Mouse (Mus musculus): ENCODE data around the gene Tmem176b. TPM values are rescaled to one million over a fixed set of nuclear protein-coding genes. Genes with fewer than 3 reads are reported as not detected.

The Tmem176b gene
- total and polyA plus RNA-seq, 2 experiments = 92.9 to 394 TPM

DNA sequence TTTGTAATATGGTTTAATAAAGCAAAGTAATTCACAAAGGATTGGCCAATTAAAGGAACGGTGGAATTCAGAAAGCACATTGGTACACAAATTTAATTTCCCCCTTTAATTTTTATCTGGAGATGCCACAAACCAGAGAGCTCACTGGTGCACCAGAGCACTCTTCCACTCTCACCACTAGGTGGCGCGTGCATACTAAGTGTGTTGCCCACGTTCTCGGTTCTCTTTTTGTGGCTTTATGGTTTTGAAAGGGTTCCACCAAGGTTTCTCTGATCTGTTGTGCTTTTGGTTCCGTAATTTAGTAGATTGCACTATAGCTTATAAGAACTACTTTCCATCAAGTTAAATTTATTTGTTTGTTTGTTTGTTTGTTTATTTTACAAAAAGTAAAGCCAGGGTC, 23.5 kb downstream of the Tmem176b start:
- DNase-seq (ENCODE audit: extremely low read depth, low read depth, low spot score) = peak; percentile 66
- Histone ChIP-seq H3K27me3 (ENCODE audit: control insufficient read depth, insufficient read depth, low read length) (no peaks in the 10 kb centered on the region), H3K27ac (replicated peaks; ENCODE audit: insufficient read depth, low read depth, low read length) (no peak overlapping the region), H3K9ac (ENCODE audit: low read depth, low read length) (no peak overlapping the region), H3K4me3 (ENCODE audit: insufficient read depth, low read depth, low read length) (no peak overlapping the region; the same call in 1 of the 2 replicates), H3K79me2 (ENCODE audit: control insufficient read depth, insufficient read depth, low read length) (no peaks in the 10 kb centered on the region), H3K4me1 (ENCODE audit: control insufficient read depth, insufficient read depth, low read length) (no peaks in the 10 kb centered on the region; the same call in 1 of the 2 replicates), H3K36me3 (ENCODE audit: control insufficient read depth, insufficient read depth, low read length) (no peaks in the 10 kb centered on the region)
- 1% methylated on average over 6 of the region's 6 CpGs for WGBS
- TF ChIP-seq CTCF (IDR thresholded peaks at IDR 0.05; ENCODE audit: low read depth, low read length) (peak; percentile 85), POLR2A (IDR thresholded peaks at IDR 0.05; ENCODE audit: extremely low read depth, insufficient read depth, low read length) (no peak)

DNA sequence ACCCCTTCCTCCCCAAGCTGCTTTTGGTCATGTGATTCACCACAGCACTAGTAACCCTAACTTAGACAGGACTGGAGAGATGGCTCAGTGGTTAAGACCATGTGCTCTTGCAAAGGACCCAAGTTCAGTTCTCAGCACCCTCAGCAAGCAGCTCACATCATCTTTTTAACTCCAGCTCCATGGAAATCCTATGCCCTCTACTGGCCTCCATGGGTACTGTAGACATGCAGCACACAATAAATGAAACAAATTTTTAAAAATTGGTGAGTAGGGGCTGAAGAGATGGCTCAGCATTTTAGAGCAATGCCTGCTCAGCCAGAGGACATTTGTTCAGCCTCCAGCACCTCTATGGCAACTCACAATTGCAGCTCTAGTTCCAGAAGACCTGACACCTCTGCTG, 26.3 kb downstream of the Tmem176b start:
- Histone ChIP-seq H3K27me3 (ENCODE audit: control insufficient read depth, insufficient read depth, low read length) (no peaks in the 10 kb centered on the region), H3K79me2 (ENCODE audit: control insufficient read depth, insufficient read depth, low read length) (no peaks in the 10 kb centered on the region), H3K4me3 (ENCODE audit: insufficient read depth, low read depth, low read length) (no peak overlapping the region), H3K4me1 (ENCODE audit: control insufficient read depth, insufficient read depth, low read length) (no peaks in the 10 kb centered on the region), H3K36me3 (ENCODE audit: control insufficient read depth, insufficient read depth, low read length) (no peaks in the 10 kb centered on the region), H3K9ac (ENCODE audit: low read depth, low read length) (no peak overlapping the region), H3K27ac (replicated peaks; ENCODE audit: insufficient read depth, low read depth, low read length) (no peak overlapping the region)
- no peak for TF ChIP-seq POLR2A (IDR thresholded peaks at IDR 0.05; ENCODE audit: extremely low read depth, insufficient read depth, low read length)
- no peak for TF ChIP-seq CTCF (IDR thresholded peaks at IDR 0.05; ENCODE audit: low read depth, low read length)
- DNase-seq (ENCODE audit: extremely low read depth, low read depth, low spot score) = no peak

DNA sequence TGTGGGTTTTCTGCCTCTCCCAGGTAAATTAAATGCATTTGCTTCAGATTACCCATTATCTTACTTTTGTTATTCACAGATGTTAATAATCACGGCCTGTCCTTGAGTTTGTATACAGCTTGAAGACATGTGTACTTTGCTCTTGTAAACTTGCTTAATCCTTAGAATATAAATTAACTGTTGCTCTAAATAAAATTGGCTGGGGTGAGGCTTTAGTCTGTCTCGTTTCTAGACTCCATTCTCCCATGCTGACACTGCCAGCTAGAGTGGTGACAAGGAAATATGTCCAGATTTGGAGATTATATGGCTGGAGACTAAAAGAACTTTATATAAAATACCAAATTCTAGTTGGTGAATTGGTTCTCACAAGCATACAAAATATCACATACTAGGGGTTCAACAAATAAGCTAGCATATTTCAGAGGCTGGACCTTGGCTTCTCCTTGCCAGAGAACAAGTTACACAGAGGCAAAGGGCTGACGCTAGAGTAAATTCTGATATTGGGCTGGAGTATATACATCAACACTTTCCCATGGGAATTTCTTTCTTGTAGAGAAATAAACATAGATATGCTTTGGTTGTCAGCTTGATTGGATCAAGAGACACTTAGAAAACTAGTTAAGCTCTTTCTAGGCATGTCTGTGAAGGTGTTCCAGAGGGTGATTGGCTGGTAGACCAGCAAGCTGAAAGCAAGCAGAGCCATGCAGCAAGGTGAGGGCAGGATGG, 31.6 kb downstream of the Tmem176b start:
- no peak for DNase-seq (ENCODE audit: extremely low read depth, low read depth, low spot score)
- Histone ChIP-seq H3K27me3 (ENCODE audit: control insufficient read depth, insufficient read depth, low read length) (no peaks in the 10 kb centered on the region), H3K4me1 (ENCODE audit: control insufficient read depth, insufficient read depth, low read length) (peaks cover 8% of the 10 kb centered on the region), H3K79me2 (ENCODE audit: control insufficient read depth, insufficient read depth, low read length) (no peaks in the 10 kb centered on the region), H3K9ac (ENCODE audit: low read depth, low read length) (no peak overlapping the region), H3K27ac (replicated peaks; ENCODE audit: insufficient read depth, low read depth, low read length) (no peak overlapping the region), H3K4me3 (ENCODE audit: insufficient read depth, low read depth, low read length) (no peak overlapping the region), H3K36me3 (ENCODE audit: control insufficient read depth, insufficient read depth, low read length) (no peaks in the 10 kb centered on the region)
- TF ChIP-seq POLR2A (IDR thresholded peaks at IDR 0.05; ENCODE audit: extremely low read depth, insufficient read depth, low read length) = no peak
- TF ChIP-seq CTCF (IDR thresholded peaks at IDR 0.05; ENCODE audit: low read depth, low read length) = no peak
- WGBS = 70% methylated on average over 3 of the region's 3 CpGs

DNA sequence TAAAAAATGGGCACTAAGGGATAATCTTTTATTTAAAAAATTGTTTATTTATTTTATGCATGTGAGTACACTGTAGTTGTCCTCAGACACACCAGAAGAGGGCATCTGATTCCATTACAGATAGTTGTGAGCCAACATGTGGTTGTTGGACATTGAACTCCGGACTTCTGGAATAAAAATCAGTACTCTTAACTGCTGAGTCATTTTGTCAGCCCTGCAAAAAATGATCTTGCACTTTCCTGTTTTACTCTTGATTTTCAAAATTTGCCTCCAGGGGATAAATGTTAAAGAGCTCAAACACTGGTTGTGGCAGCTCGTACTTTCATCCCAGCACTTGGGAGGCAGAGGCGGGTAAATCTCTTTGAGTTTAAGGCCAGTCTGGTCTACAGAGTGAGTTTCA, 34.5 kb downstream of the Tmem176b start:
- H3K4me1 ChIP-seq (ENCODE audit: control insufficient read depth, insufficient read depth, low read length) = peaks cover 8% of the 10 kb centered on the region
- H3K36me3 ChIP-seq (ENCODE audit: control insufficient read depth, insufficient read depth, low read length) = no peaks in the 10 kb centered on the region
- peak; percentile 91 for DNase-seq (ENCODE audit: extremely low read depth, low read depth, low spot score)
- H3K27me3 ChIP-seq (ENCODE audit: control insufficient read depth, insufficient read depth, low read length) = no peaks in the 10 kb centered on the region
- TF ChIP-seq POLR2A (IDR thresholded peaks at IDR 0.05; ENCODE audit: extremely low read depth, insufficient read depth, low read length) (no peak), CTCF (IDR thresholded peaks at IDR 0.05; ENCODE audit: low read depth, low read length) (no peak)
- peak overlapping the region; percentile 78 for H3K27ac ChIP-seq (replicated peaks; ENCODE audit: insufficient read depth, low read depth, low read length)
- H3K9ac ChIP-seq (ENCODE audit: low read depth, low read length) = no peak overlapping the region
- no peak overlapping the region for H3K4me3 ChIP-seq (ENCODE audit: insufficient read depth, low read depth, low read length)
- no peaks in the 10 kb centered on the region for H3K79me2 ChIP-seq (ENCODE audit: control insufficient read depth, insufficient read depth, low read length)
- 51% methylated on average over 3 of the region's 3 CpGs for WGBS

DNA sequence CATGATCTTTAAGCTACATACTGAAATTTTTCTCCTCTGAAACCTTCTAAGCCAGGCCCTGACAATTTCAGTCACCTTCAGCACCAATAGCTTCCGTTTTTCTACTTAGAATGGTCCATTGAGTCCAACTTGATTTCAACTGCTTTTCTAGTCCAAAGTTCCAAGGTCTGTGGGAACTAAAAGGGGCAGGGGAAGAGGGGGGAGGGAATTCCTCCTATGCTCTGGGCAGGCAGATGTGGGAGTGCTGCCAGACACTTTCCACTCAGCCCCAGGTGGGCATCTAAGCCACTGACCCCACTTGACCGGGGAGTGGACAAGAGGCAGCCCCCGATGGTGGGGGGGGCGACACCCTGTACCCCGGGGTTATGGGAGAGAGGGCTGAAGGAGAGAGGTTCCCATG, 37.0 kb downstream of the Tmem176b start:
- no peak for TF ChIP-seq POLR2A (IDR thresholded peaks at IDR 0.05; ENCODE audit: extremely low read depth, insufficient read depth, low read length)
- no peak for TF ChIP-seq CTCF (IDR thresholded peaks at IDR 0.05; ENCODE audit: low read depth, low read length)
- peak; percentile 76 for DNase-seq (ENCODE audit: extremely low read depth, low read depth, low spot score)

DNA sequence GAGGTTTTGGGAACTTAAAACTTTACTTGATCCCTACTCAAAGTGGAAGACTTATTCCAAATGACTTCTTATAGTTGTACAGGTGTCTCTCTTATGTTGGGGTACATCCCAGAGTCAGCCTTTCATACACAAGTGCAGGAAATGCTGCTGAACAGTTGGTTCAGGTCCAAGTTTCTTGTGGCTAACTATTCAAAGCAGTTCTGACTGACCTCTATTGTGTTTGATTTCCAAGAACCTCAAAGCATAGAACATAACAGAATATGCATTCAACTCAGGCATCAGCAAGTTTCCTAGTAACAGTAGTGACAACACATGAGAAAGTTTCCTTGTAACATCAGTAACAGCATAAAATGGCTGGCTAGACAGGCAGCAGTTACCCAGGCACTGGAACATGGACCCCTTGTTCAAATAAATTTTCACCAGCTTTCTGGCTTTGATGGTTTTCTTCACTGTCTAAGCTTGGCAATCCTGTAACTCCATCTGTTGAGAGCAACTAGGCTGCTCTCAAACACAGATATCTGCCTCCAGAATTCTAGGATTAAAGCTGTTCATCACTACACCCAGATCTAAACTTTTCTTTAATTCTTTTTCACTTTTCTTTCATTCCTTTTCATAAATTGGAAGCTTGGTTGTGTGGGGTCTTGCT, 37.8 kb downstream of the Tmem176b start:
- Histone ChIP-seq H3K27ac (replicated peaks; ENCODE audit: insufficient read depth, low read depth, low read length) (no peak overlapping the region), H3K79me2 (ENCODE audit: control insufficient read depth, insufficient read depth, low read length) (no peaks in the 10 kb centered on the region), H3K36me3 (ENCODE audit: control insufficient read depth, insufficient read depth, low read length) (no peaks in the 10 kb centered on the region), H3K4me1 (ENCODE audit: control insufficient read depth, insufficient read depth, low read length) (peaks cover 8% of the 10 kb centered on the region), H3K4me3 (ENCODE audit: insufficient read depth, low read depth, low read length) (no peak overlapping the region), H3K27me3 (ENCODE audit: control insufficient read depth, insufficient read depth, low read length) (no peaks in the 10 kb centered on the region), H3K9ac (ENCODE audit: low read depth, low read length) (no peak overlapping the region)
- DNase-seq (ENCODE audit: extremely low read depth, low read depth, low spot score) = no peak
- TF ChIP-seq POLR2A (IDR thresholded peaks at IDR 0.05; ENCODE audit: extremely low read depth, insufficient read depth, low read length) (no peak), CTCF (IDR thresholded peaks at IDR 0.05; ENCODE audit: low read depth, low read length) (no peak)

More for the DNA sequence above, 37.0 kb downstream of the Tmem176b start:
- peaks cover 8% of the 10 kb centered on the region for H3K4me1 ChIP-seq (ENCODE audit: control insufficient read depth, insufficient read depth, low read length)
- H3K27ac ChIP-seq (replicated peaks; ENCODE audit: insufficient read depth, low read depth, low read length) = no peak overlapping the region
- no peaks in the 10 kb centered on the region for H3K27me3 ChIP-seq (ENCODE audit: control insufficient read depth, insufficient read depth, low read length)
- H3K9ac ChIP-seq (ENCODE audit: low read depth, low read length) = no peak overlapping the region
- H3K4me3 ChIP-seq (ENCODE audit: insufficient read depth, low read depth, low read length) = no peak overlapping the region
- no peaks in the 10 kb centered on the region for H3K36me3 ChIP-seq (ENCODE audit: control insufficient read depth, insufficient read depth, low read length)
- no peaks in the 10 kb centered on the region for H3K79me2 ChIP-seq (ENCODE audit: control insufficient read depth, insufficient read depth, low read length)
- 77% methylated on average over 5 of the region's 5 CpGs for WGBS
